Mouse (Mus musculus): ENCODE results near the gene Trim44. TPM values are rescaled to one million over a fixed set of nuclear protein-coding genes. Genes with fewer than 3 reads are reported as not detected.

Gene Trim44
- total and polyA plus RNA-seq, 3 experiments: 21.7 to 55.3 (median 49.1) TPM

DNA sequence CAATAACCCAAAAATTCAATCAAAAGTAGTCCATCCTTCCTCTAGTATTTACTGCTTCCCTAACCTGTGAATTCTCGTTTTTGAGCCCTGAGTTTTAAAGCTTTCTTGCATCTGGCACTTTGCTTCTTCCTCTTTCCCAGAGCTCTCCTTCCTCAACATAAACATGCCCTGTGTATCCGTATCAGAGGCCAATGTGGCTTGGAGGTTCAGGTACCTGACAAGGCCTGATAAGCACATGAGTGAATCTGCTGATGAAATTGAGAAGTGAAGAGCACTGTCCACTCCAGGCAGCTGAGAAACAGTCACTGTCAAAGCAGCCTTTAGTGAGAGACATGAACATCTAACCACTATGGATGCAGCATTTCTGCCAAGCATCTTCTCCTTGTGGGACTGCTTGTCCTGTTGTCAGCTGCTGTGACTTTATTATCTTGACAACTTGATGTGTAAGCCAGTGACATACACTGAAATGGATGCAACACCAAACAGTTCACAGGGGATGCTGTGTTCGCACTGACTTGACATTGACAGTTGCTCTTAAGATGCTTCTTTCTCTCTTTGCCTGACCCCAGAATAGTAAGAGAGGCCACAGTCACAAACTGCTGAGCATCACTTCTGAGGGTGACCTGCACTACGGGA lies 42.9 kb downstream of the Trim44 start (continued):
- TF ChIP-seq MAX (IDR thresholded peaks at IDR 0.05; ENCODE audit: low read length) (peak; percentile 61), UBTF (IDR thresholded peaks at IDR 0.05; ENCODE audit: borderline replicate concordance, insufficient read depth, low read depth, low read length) (no peak), JUND (IDR thresholded peaks at IDR 0.05; ENCODE audit: low read depth, low read length) (no peak), CHD1 (IDR thresholded peaks at IDR 0.05; ENCODE audit: low read depth, low read length) (no peak), CHD2 (IDR thresholded peaks at IDR 0.05; ENCODE audit: low read length) (peak; percentile 22; the same call in 1 of the 2 replicates), NRF1 (IDR thresholded peaks at IDR 0.05; ENCODE audit: insufficient read depth, low read depth, low read length, poor library complexity, severe bottlenecking) (no peak), MAFK (IDR thresholded peaks at IDR 0.05; ENCODE audit: borderline replicate concordance, low read depth, low read length) (no peak), ZC3H11A (IDR thresholded peaks at IDR 0.05; ENCODE audit: low read depth, low read length) (no peak), USF2 (IDR thresholded peaks at IDR 0.05; ENCODE audit: borderline replicate concordance in 1 of 2, insufficient read depth in 1 of 2, low read depth in 1 of 2, low read length in 2 of 2) (no peak)

GRCm38 (mm10) chr2:102362896-102363530 lies 44.6 kb downstream of the Trim44 start:
- peaks cover 31 to 47% of the 10 kb centered on the region in 2 experiments for H3K4me1 ChIP-seq (ENCODE audit: control insufficient read depth in 1 of 2, insufficient read depth in 2 of 2, low read length in 2 of 2)
- H3K9ac ChIP-seq (ENCODE audit: control insufficient read depth, low read depth, low read length, poor library complexity, severe bottlenecking): no peak overlapping the region
- H3K4me3 ChIP-seq (ENCODE audit: control insufficient read depth in 1 of 2, insufficient read depth in 1 of 2, low read depth in 2 of 2, low read length in 2 of 2): no peak overlapping the region
- H3K27ac ChIP-seq (ENCODE audit: control insufficient read depth, low read depth, low read length): no peak overlapping the region
- H3K9me3 ChIP-seq (replicated peaks; ENCODE audit: insufficient read depth, low read length): no peaks in the 10 kb centered on the region
- H3K27me3 ChIP-seq (ENCODE audit: control insufficient read depth in 1 of 2, insufficient read depth in 2 of 2, low read length in 2 of 2): no peaks in the 10 kb centered on the region
- DNase-seq (ENCODE audit: low read depth, low spot score): peak; percentile 59
- H3K36me3 ChIP-seq (ENCODE audit: control insufficient read depth in 1 of 2, insufficient read depth in 2 of 2, low read length in 2 of 2): peaks cover 3 to 55% of the 10 kb centered on the region in 2 experiments
- no peak for TF ChIP-seq SIN3A (IDR thresholded peaks at IDR 0.05; ENCODE audit: low read length)
- peak; percentile 36; the same call in 1 of the 2 replicates for TF ChIP-seq MXI1 (IDR thresholded peaks at IDR 0.05; ENCODE audit: low read depth, low read length)
- TF ChIP-seq RCOR1 (IDR thresholded peaks at IDR 0.05; ENCODE audit: low read depth, low read length): 0 out of 2 replicates have a peak, but pooled peaks have one; percentile 39
- TF ChIP-seq POLR2AphosphoS2 (IDR thresholded peaks at IDR 0.05; ENCODE audit: low read length): no peak
- peak; percentile 31 to 41; a peak in 3 of 4 replicates for TF ChIP-seq EP300 (IDR thresholded peaks at IDR 0.05; ENCODE audit: low read depth in 1 of 2, low read length in 2 of 2)
- peak; percentile 30; the same call in 1 of the 2 replicates for TF ChIP-seq ETS1 (IDR thresholded peaks at IDR 0.05; ENCODE audit: low read depth, low read length)
- H3K79me2 ChIP-seq (ENCODE audit: control insufficient read depth, insufficient read depth, low read length, poor library complexity): peaks cover 19% of the 10 kb centered on the region

- Histone ChIP-seq H3K79me2 (ENCODE audit: control insufficient read depth, insufficient read depth, low read length, poor library complexity) (peaks cover 17% of the 10 kb centered on the region), H3K9ac (ENCODE audit: control insufficient read depth, low read depth, low read length, poor library complexity, severe bottlenecking) (no peak overlapping the region), H3K4me1 (ENCODE audit: control insufficient read depth in 1 of 2, insufficient read depth in 2 of 2, low read length in 2 of 2) (peaks cover 31 to 40% of the 10 kb centered on the region in 2 experiments), H3K27me3 (ENCODE audit: control insufficient read depth in 1 of 2, insufficient read depth in 2 of 2, low read length in 2 of 2) (no peaks in the 10 kb centered on the region), H3K4me3 (ENCODE audit: control insufficient read depth in 1 of 2, insufficient read depth in 1 of 2, low read depth in 2 of 2, low read length in 2 of 2) (no peak overlapping the region), H3K36me3 (ENCODE audit: control insufficient read depth in 1 of 2, insufficient read depth in 2 of 2, low read length in 2 of 2) (peaks cover 3 to 51% of the 10 kb centered on the region in 2 experiments), H3K9me3 (replicated peaks; ENCODE audit: insufficient read depth, low read length) (no peaks in the 10 kb centered on the region), H3K27ac (ENCODE audit: control insufficient read depth, low read depth, low read length) (no peak overlapping the region)
- TF ChIP-seq ZMIZ1 (IDR thresholded peaks at IDR 0.05; ENCODE audit: low read depth, low read length) (no peak), KAT2A (conservative IDR thresholded peaks at IDR 0.05; ENCODE audit: low read depth, low read length) (no peak), CHD2 (IDR thresholded peaks at IDR 0.05; ENCODE audit: low read length) (no peak), USF2 (IDR thresholded peaks at IDR 0.05; ENCODE audit: borderline replicate concordance in 1 of 2, insufficient read depth in 1 of 2, low read depth in 1 of 2, low read length in 2 of 2) (no peak), MYB (IDR thresholded peaks at IDR 0.05; ENCODE audit: low read depth, low read length) (no peak), ELF1 (IDR thresholded peaks at IDR 0.05; ENCODE audit: low read depth, low read length) (no peak)
- DNase-seq (ENCODE audit: low read depth, low spot score): no peak
These were observed 45.4 kb downstream of the Trim44 start for GRCm38 (mm10) chr2:102362266-102362665.
